In the genomic region with DNA sequence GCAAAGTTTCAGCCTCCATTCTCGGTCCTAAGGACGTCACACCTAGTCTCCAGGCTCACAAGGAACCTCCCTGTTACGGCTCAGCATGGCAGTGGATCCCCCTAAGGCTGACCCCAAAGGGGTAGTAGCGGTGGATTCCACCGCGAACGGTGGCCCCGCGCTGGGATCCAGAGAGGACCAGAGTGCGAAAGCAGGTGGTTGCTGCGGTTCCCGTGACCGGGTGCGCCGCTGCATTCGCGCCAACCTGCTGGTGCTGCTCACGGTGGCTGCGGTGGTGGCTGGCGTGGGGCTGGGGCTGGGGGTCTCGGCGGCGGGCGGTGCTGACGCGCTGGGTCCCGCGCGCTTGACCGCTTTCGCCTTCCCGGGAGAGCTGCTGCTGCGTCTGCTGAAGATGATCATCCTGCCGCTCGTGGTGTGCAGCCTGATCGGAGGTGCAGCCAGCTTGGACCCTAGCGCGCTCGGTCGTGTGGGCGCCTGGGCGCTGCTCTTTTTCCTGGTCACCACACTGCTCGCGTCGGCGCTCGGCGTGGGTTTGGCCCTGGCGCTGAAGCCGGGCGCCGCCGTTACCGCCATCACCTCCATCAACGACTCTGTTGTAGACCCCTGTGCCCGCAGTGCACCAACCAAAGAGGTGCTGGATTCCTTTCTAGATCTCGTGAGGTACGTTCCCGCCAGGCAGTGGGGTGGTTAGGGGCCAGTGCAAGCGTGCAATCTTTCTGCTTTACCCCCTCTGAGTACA, we compare ENCODE assay signal across 8 mouse cellular contexts. TPM values are rescaled to one million over a fixed set of nuclear protein-coding genes. Genes with fewer than 3 reads are reported as not detected.
DNase-seq lines count a peak whose midpoint lies in the region; ATAC-seq and TF ChIP-seq lines count a peak whose summit lies in the region.

No protein-coding gene starts in this region.

- peaks cover 8% of the 10 kb centered on the region; the same call in 1 of the 2 replicates for H3K36me3 ChIP-seq in heart, embryonic 12.5 days
- peaks cover 21% of the 10 kb centered on the region for H3K36me3 ChIP-seq in megakaryocyte, embryonic 14.5 days (replicated peaks; ENCODE audit: low read length)

- H3K9ac ChIP-seq in heart, embryonic 12.5 days = peak overlapping the region; percentile 87

- peak overlapping the region; percentile 95 for H3K4me2 ChIP-seq in heart, embryonic 12.5 days

- no peaks in the 10 kb centered on the region for H3K27me3 ChIP-seq in heart, embryonic 12.5 days (replicated peaks)
- H3K27me3 ChIP-seq in megakaryocyte, embryonic 14.5 days (replicated peaks) = no peaks in the 10 kb centered on the region

- no peak for TF ChIP-seq POLR2A in brain, embryonic 14.5 days (IDR thresholded peaks at IDR 0.05; ENCODE audit: borderline replicate concordance, extremely low read depth, insufficient read depth, insufficient read length, poor library complexity, severe bottlenecking)

- H3K9me3 ChIP-seq in heart, embryonic 12.5 days (replicated peaks) = no peaks in the 10 kb centered on the region
- H3K9me3 ChIP-seq in megakaryocyte, embryonic 14.5 days = no peaks in the 10 kb centered on the region

- under 1% methylated on average over 60 of the region's 60 CpGs for WGBS in heart, embryonic 12.5 days

- TF ChIP-seq CTCF in brain, embryonic 14.5 days (IDR thresholded peaks at IDR 0.05; ENCODE audit: borderline replicate concordance, extremely low read depth, insufficient read depth, insufficient read length) = no peak

- H3K27ac ChIP-seq in heart, embryonic 12.5 days (ENCODE audit: poor library complexity, severe bottlenecking) = 0 out of 2 replicates have a peak overlapping the region, but pooled peaks have one; percentile 5

- DNase-seq in lung, adult 18-20 months = peak; percentile 27 to 30
- no peak for DNase-seq in lung, postnatal 25 days (ENCODE audit: low spot score)
- peak; percentile 33 for DNase-seq in brain, embryonic 14.5 days (ENCODE audit: low read depth)
- peak; percentile 48 for DNase-seq in kidney, postnatal 14 days
- DNase-seq in spleen, postnatal 36 days (ENCODE audit: low spot score in 2 of 2) = peak; percentile 31 to 37
- no peak for DNase-seq in cerebellum, adult 18-20 months

- H3K4me1 ChIP-seq in heart, embryonic 12.5 days (replicated peaks) = peaks cover 41% of the 10 kb centered on the region
- peaks cover 67% of the 10 kb centered on the region for H3K4me1 ChIP-seq in megakaryocyte, embryonic 14.5 days

- peak overlapping the region; percentile 77 for H3K4me3 ChIP-seq in heart, embryonic 12.5 days
- H3K4me3 ChIP-seq in megakaryocyte, embryonic 14.5 days (replicated peaks) = peak overlapping the region; percentile 98

- ATAC-seq in heart, embryonic 12.5 days (ENCODE audit: insufficient number of reproducible peaks, low FRiP score) = peak; percentile 12; the same call in 1 of the 2 replicates

RNA-seq across cellular contexts. Expression of a gene that starts 0.8 kb away (rescaled TPM):
- polyA plus RNA-seq in brain, embryonic 14.5 days (2012; rRNA removed) = 18.7 and 32.3 TPM in 2 replicates
- 50.8 and 52.0 TPM in 2 replicates for polyA plus RNA-seq in heart, embryonic 12.5 days (2016; fragmentation: Nextera tagmentation; extraction: Ambion mirVana)
- 35.2 and 52.2 TPM in 2 replicates for polyA plus RNA-seq in megakaryocyte, embryonic 14.5 days (2012; ENCODE audit: insufficient read depth, low replicate concordance)

RNA-seq across cellular contexts. Expression of a gene that starts 33.7 kb away (rescaled TPM):
- polyA plus RNA-seq in brain, embryonic 14.5 days (2012; rRNA removed) = 306 and 379 TPM in 2 replicates
- polyA plus RNA-seq in heart, embryonic 12.5 days (2016; fragmentation: Nextera tagmentation; extraction: Ambion mirVana) = 97.4 and 103 TPM in 2 replicates
- 83.0 and 118 TPM in 2 replicates for polyA plus RNA-seq in megakaryocyte, embryonic 14.5 days (2012; ENCODE audit: insufficient read depth, low replicate concordance)

RNA-seq across cellular contexts. Expression of a gene that starts 34.5 kb away (rescaled TPM):
- polyA plus RNA-seq in brain, embryonic 14.5 days (2012; rRNA removed) = 35.1 and 47.7 TPM in 2 replicates
- 37.6 and 37.8 TPM in 2 replicates for polyA plus RNA-seq in heart, embryonic 12.5 days (2016; fragmentation: Nextera tagmentation; extraction: Ambion mirVana)
- 14.8 and 21.1 TPM in 2 replicates for polyA plus RNA-seq in megakaryocyte, embryonic 14.5 days (2012; ENCODE audit: insufficient read depth, low replicate concordance)

RNA-seq across cellular contexts. Expression of a gene that starts 43.8 kb away (rescaled TPM):
- 455 and 489 TPM in 2 replicates for polyA plus RNA-seq in brain, embryonic 14.5 days (2012; rRNA removed)
- 208 and 210 TPM in 2 replicates for polyA plus RNA-seq in heart, embryonic 12.5 days (2016; fragmentation: Nextera tagmentation; extraction: Ambion mirVana)
- polyA plus RNA-seq in megakaryocyte, embryonic 14.5 days (2012; ENCODE audit: insufficient read depth, low replicate concordance) = 1,190 and 1,969 TPM in 2 replicates

Comparison
In these comparisons a context has a peak if more than half of its experiments do, and no peak if none do; other contexts are left out.
1. DNase-seq: peak in lung, adult 18-20 months (2 of 2), brain, embryonic 14.5 days (single experiment), kidney, postnatal 14 days (single experiment) and spleen, postnatal 36 days (2 of 2); none in lung, postnatal 25 days (single experiment) and cerebellum, adult 18-20 months (0 of 2).